Mouse (Mus musculus) CD4-positive, CD25-positive, alpha-beta regulatory T cell, adult 2 months (primary cell): ENCODE data around the gene A1cf.

Source experiments
- DNase-seq: peaks from one replicate; pipeline ENCODE4 v3.0.0-alpha.2; 2012; ENCODE audit warnings: low read depth, low spot score

The A1cf gene

GRCm38 (mm10) chr19:31953799-31954198 is 85.2 kb downstream of the A1cf start:
- no peak for DNase-seq

- no peak for DNase-seq
Observed at GRCm38 (mm10) chr19:31954267-31954666, 85.7 kb downstream of the A1cf start.

- no peak for DNase-seq
Observed at GRCm38 (mm10) chr19:31954696-31955095, 86.1 kb downstream of the A1cf start.

GRCm38 (mm10) chr19:31956359-31956758 is 87.8 kb downstream of the A1cf start:
- DNase-seq: no peak

GRCm38 (mm10) chr19:31960434-31960833 is 91.9 kb downstream of the A1cf start:
- DNase-seq: no peak

DNA sequence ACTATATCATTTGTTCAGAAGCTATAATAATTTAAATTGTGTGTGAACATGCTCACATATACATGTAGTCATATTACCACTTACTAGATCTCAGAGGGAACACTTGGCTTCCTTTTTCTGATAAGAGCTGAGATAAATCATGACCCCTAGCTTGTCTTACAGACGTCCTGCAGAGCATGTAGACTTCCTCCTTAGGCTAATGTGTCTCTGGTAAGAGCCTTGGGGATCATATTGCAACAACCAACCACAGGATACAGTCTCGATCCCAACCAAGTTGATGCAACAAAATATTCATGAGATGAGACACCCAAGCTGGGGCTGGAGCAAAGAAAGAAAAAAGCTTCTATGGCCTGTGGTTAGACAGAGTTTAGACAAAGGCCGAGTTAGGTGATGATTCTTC is 94.6 kb downstream of the A1cf start:
- DNase-seq: no peak

- peak; percentile 72 for DNase-seq
Observed at GRCm38 (mm10) chr19:31967933-31968532, 99.5 kb downstream of the A1cf start.

GRCm38 (mm10) chr19:31971405-31971804 is 102.8 kb downstream of the A1cf start:
- DNase-seq: no peak

- DNase-seq: peak; percentile 91
Observed at GRCm38 (mm10) chr19:31971998-31972397, 103.4 kb downstream of the A1cf start.

GRCm38 (mm10) chr19:31975882-31976281 is 107.3 kb downstream of the A1cf start:
- peak; percentile 53 for DNase-seq

DNA sequence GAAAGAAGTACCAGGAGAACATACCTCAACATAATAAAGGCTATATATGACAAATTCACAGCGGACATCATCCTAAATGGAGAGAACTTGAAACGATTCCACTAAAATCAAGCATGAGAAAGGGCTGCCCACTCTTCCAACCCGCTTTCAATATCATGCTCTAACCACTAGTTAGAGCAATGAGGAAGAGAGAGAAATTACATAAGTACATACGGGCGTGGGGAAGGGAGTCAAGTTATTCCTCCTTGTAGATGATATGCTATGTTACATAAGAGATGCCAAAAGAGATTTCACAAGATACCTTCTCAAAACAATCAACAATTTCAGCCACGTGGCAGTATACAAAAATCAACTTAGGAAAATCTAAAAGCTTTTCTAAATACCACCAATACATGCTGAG is 122.5 kb downstream of the A1cf start:
- no peak for DNase-seq

DNA sequence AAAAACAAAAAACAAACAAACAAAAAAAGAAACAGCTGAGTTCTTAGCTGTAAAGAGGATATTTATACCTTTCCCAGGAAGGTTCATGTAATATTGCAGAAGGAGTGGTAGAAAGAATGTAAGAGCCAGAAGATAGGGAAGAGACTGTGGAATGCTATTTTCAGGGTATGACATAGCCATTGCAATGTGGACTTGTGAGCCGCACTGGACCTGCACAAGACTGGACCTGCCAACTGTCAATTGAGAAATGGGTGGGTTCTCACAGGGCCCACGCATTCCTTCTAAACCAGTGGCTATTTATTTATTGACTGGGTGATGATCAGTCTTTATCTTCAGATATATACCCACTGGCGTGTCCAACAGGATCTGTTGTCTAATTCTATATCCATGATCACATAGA is 128.4 kb downstream of the A1cf start:
- DNase-seq: no peak
